In the genomic region with DNA sequence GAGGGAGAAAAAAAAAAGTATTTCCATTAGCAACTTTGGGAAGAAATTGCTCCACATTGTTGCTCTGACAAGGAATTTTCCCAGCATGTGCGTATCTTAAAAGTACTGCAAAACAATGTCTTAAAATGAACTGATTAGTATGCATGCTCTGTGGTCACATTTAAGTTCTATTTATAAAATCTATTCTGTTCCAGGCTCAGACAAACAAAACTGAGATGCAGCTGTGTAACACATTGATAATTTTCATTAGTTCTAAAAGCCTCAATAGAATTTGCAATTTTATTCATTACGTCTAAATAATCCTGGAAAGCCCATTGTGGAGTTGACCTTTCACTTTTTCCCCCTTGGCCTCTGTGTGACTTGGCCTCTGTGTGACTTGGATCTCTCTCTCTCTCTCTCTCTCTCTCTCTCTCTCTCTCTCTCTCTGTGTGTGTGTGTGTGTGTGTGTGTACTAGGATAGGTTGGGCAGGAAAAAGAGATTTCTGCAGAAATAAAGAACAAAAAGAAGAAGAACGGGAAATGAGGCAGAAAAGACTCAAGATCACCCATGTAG, we compare ENCODE assay signal across 17 mouse cellular contexts.
DNase-seq lines count a peak whose midpoint lies in the region; ATAC-seq and TF ChIP-seq lines count a peak whose summit lies in the region.
"Had no signal": no experiment of that assay in that cellular context is flagged by ENCODE, and none has a peak within 500 bp of the region (broad histone marks: within the 10 kb centered on the region; RNA-seq: fewer than 3 reads in every experiment).

No protein-coding gene starts in this region.

- peaks cover 15% of the 10 kb centered on the region for H3K4me1 ChIP-seq in forebrain, embryonic 15.5 days
- H3K4me1 ChIP-seq in forebrain, embryonic 11.5 days (replicated peaks; ENCODE audit: control insufficient read depth, insufficient read depth, low read length): peaks cover 2% of the 10 kb centered on the region; the same call in 1 of the 2 replicates
- H3K4me1 ChIP-seq: embryonic facial prominence, embryonic 12.5 days; heart, embryonic 10.5 days; hindbrain, embryonic 13.5 days had no signal

- TF ChIP-seq CTCF in brain, embryonic 14.5 days (IDR thresholded peaks at IDR 0.05; ENCODE audit: borderline replicate concordance, extremely low read depth, insufficient read depth, insufficient read length): no peak

- no peak for ATAC-seq in forebrain, embryonic 15.5 days (replicated peaks)
- no peak for ATAC-seq in forebrain, embryonic 11.5 days (replicated peaks; ENCODE audit: low FRiP score)
- ATAC-seq: hindbrain, postnatal 0 days had no signal

- no peak overlapping the region for H3K9ac ChIP-seq in forebrain, embryonic 15.5 days (replicated peaks)
- H3K9ac ChIP-seq in forebrain, embryonic 11.5 days (ENCODE audit: low read length): no peak overlapping the region
- H3K9ac ChIP-seq: embryonic facial prominence, embryonic 12.5 days; hindbrain, embryonic 13.5 days had no signal

- no peak for DNase-seq in forebrain, embryonic 11.5 days (ENCODE audit: low spot score)
- peak; percentile 5 for DNase-seq in Muller cell, postnatal 12 days (ENCODE audit: inconsistent ontology term)
- DNase-seq in brain, embryonic 14.5 days (ENCODE audit: low read depth): peak; percentile 41
- DNase-seq in embryo, embryonic 9.5 days (ENCODE audit: extremely low spot score): peak; percentile 35
- no peak for DNase-seq in thymus, postnatal 0 days (ENCODE audit: low spot score)
- no peak for DNase-seq in heart, postnatal 14 days
- DNase-seq: adrenal gland, adult 8-10 months; adrenal gland, postnatal 36 days; cerebellum, adult 11 months; cerebellum, adult 8-10 months; gastrocnemius, postnatal 10 days; kidney, adult 11 months had no signal

- H3K36me3 ChIP-seq in forebrain, embryonic 15.5 days: no peaks in the 10 kb centered on the region
- H3K36me3 ChIP-seq in forebrain, embryonic 11.5 days (ENCODE audit: control insufficient read depth, insufficient read depth, low read length): no peaks in the 10 kb centered on the region
- H3K36me3 ChIP-seq: embryonic facial prominence, embryonic 12.5 days; heart, embryonic 10.5 days; hindbrain, embryonic 13.5 days had no signal

- H3K27me3 ChIP-seq in forebrain, embryonic 15.5 days: no peaks in the 10 kb centered on the region
- no peaks in the 10 kb centered on the region for H3K27me3 ChIP-seq in forebrain, embryonic 11.5 days (ENCODE audit: control insufficient read depth, insufficient read depth, low read length)
- H3K27me3 ChIP-seq: embryonic facial prominence, embryonic 12.5 days had no signal

- intact Hi-C loops in heart, postnatal 14 days (cut with DNase I): no loop called here

- H3K27ac ChIP-seq in forebrain, embryonic 15.5 days (replicated peaks): peak overlapping the region; percentile 31; the same call in 1 of the 2 replicates
- H3K27ac ChIP-seq in forebrain, embryonic 11.5 days (ENCODE audit: low read depth, low read length): no peak overlapping the region
- H3K27ac ChIP-seq: embryonic facial prominence, embryonic 12.5 days; heart, embryonic 10.5 days; hindbrain, embryonic 13.5 days; hindbrain, postnatal 0 days had no signal

- WGBS in forebrain, embryonic 15.5 days: 19% methylated on average over 3 of the region's 3 CpGs
- 15% methylated on average over 3 of the region's 3 CpGs for WGBS in forebrain, embryonic 11.5 days

- no peak overlapping the region for H3K4me3 ChIP-seq in forebrain, embryonic 15.5 days
- H3K4me3 ChIP-seq in forebrain, embryonic 11.5 days (ENCODE audit: low read depth, low read length): no peak overlapping the region
- H3K4me3 ChIP-seq: embryonic facial prominence, embryonic 12.5 days; heart, embryonic 10.5 days; hindbrain, embryonic 13.5 days had no signal

- no peak for TF ChIP-seq POLR2A in brain, embryonic 14.5 days (IDR thresholded peaks at IDR 0.05; ENCODE audit: borderline replicate concordance, extremely low read depth, insufficient read depth, insufficient read length, poor library complexity, severe bottlenecking)

- no peak overlapping the region for H3K4me2 ChIP-seq in forebrain, embryonic 15.5 days (replicated peaks)
- H3K4me2 ChIP-seq in forebrain, embryonic 11.5 days (ENCODE audit: low read depth, low read length, severe bottlenecking): no peak overlapping the region
- H3K4me2 ChIP-seq: embryonic facial prominence, embryonic 12.5 days; hindbrain, embryonic 13.5 days had no signal

- no peaks in the 10 kb centered on the region for H3K9me3 ChIP-seq in forebrain, embryonic 15.5 days
- no peaks in the 10 kb centered on the region for H3K9me3 ChIP-seq in forebrain, embryonic 11.5 days (ENCODE audit: control insufficient read depth, low read length)
- H3K9me3 ChIP-seq: embryonic facial prominence, embryonic 12.5 days; heart, embryonic 10.5 days; hindbrain, embryonic 13.5 days had no signal

Comparison
In these comparisons a context has a peak if more than half of its experiments do, and no peak if none do; other contexts are left out.
1. DNase-seq: peak in Muller cell, postnatal 12 days (single experiment), brain, embryonic 14.5 days (single experiment) and embryo, embryonic 9.5 days (single experiment); none in forebrain, embryonic 11.5 days (single experiment), thymus, postnatal 0 days (single experiment) and heart, postnatal 14 days (0 of 2).